Mouse (Mus musculus) megakaryocyte, adult 5-6 weeks (primary cell): ENCODE data around the gene Slc16a6. TPM values are rescaled to one million over a fixed set of nuclear protein-coding genes. Genes with fewer than 3 reads are reported as not detected.

Experiments used
- ATAC-seq: 2 replicates; pipeline ENCODE4 v1.8.0; 2016; ENCODE audit warnings: mild to moderate bottlenecking, inconsistent platforms; ENCODE audit not compliant: poor library complexity, severe bottlenecking
- total RNA-seq, 2 experiments: library from RNA; stranded (forward) in 1 of 2; stranded (reverse) in 1 of 2; fragments of 153-499, 151-499 nt in 1 of 2; fragments of 221-1000, 200-1000 nt in 1 of 2; gene quantifications; 2 replicates each; pipeline versions ENCODE4 v1.2.3 to v1.2.4; 2015 to 2017

Slc16a6 gene
- total RNA-seq, 2 experiments from 2014 or later: 10.5 to 27.4 TPM

GRCm38 (mm10) chr11:109456261-109456660, 17.1 kb downstream of the Slc16a6 start:
- no peak for ATAC-seq

GRCm38 (mm10) chr11:109451169-109451568, 22.2 kb downstream of the Slc16a6 start:
- no peak for ATAC-seq

- ATAC-seq: peak; percentile 79
Measured at GRCm38 (mm10) chr11:109445438-109446035, 27.9 kb downstream of the Slc16a6 start.

GRCm38 (mm10) chr11:109444600-109444999, 28.8 kb downstream of the Slc16a6 start:
- ATAC-seq: peak; percentile 39; the same call in 1 of the 2 replicates

- no peak for ATAC-seq
Measured at GRCm38 (mm10) chr11:109443468-109444263, 29.7 kb downstream of the Slc16a6 start.

GRCm38 (mm10) chr11:109442166-109442730, 31.1 kb downstream of the Slc16a6 start:
- no peak for ATAC-seq

GRCm38 (mm10) chr11:109441119-109441518, 32.3 kb downstream of the Slc16a6 start:
- peak; percentile 53 for ATAC-seq

GRCm38 (mm10) chr11:109440641-109441040, 32.8 kb downstream of the Slc16a6 start:
- ATAC-seq: no peak

- peak; percentile 95 for ATAC-seq
Measured at GRCm38 (mm10) chr11:109439829-109440340, 33.5 kb downstream of the Slc16a6 start.

GRCm38 (mm10) chr11:109439209-109439608, 34.2 kb downstream of the Slc16a6 start:
- no peak for ATAC-seq

- no peak for ATAC-seq
Measured at GRCm38 (mm10) chr11:109436889-109437288, 36.5 kb downstream of the Slc16a6 start.

GRCm38 (mm10) chr11:109434233-109434798, 39.1 kb downstream of the Slc16a6 start:
- ATAC-seq: peak; percentile 65

GRCm38 (mm10) chr11:109427353-109427752, 46.0 kb downstream of the Slc16a6 start:
- no peak for ATAC-seq

- ATAC-seq: no peak
Measured at GRCm38 (mm10) chr11:109426272-109426586, 47.2 kb downstream of the Slc16a6 start.

- ATAC-seq: peak; percentile 85
Measured at GRCm38 (mm10) chr11:109425392-109426271, 47.8 kb downstream of the Slc16a6 start, which contains the start of gene Amz2. Gene Amz2, plus strand, starts transcription at chr11:109425946.

- no peak for ATAC-seq
Measured at GRCm38 (mm10) chr11:109423294-109423693, 50.1 kb downstream of the Slc16a6 start.

- no peak for ATAC-seq
Measured at GRCm38 (mm10) chr11:109422263-109422662, 51.1 kb downstream of the Slc16a6 start.

- ATAC-seq: no peak
Measured at GRCm38 (mm10) chr11:109421205-109421604, 52.2 kb downstream of the Slc16a6 start.

- peak; percentile 4; the same call in 1 of the 2 replicates for ATAC-seq
Measured at GRCm38 (mm10) chr11:109420567-109420962, 52.8 kb downstream of the Slc16a6 start.

- peak; percentile 83 for ATAC-seq
Measured at GRCm38 (mm10) chr11:109419961-109420566, 53.3 kb downstream of the Slc16a6 start.
